Mouse (Mus musculus): ENCODE measurements around the gene Pkd1l1. TPM values are rescaled to one million over a fixed set of nuclear protein-coding genes. Genes with fewer than 3 reads are reported as not detected.
A peak's percentile ranks its signal among the peaks of the same experiment; 100 is the strongest.

Pkd1l1 gene
- polyA plus RNA-seq, 1 experiment from 2014 or later, result 0.45 TPM

- DNase-seq (no peak), ATAC-seq (ENCODE audit: low FRiP score, low TSS enrichment) (no peak)
- H3K9me3 ChIP-seq (ENCODE audit: control insufficient read depth, low read length), result no peaks in the 10 kb centered on the region
- H3K4me2 ChIP-seq (ENCODE audit: low read length), result no peak overlapping the region
- 91% methylated on average over 4 of the region's 4 CpGs for WGBS
- H3K4me1 ChIP-seq (ENCODE audit: control insufficient read depth, insufficient read depth, low read length), result no peaks in the 10 kb centered on the region
- no peaks in the 10 kb centered on the region for H3K27me3 ChIP-seq (ENCODE audit: control insufficient read depth, insufficient read depth, low read length)
- H3K27ac ChIP-seq (replicated peaks; ENCODE audit: low read depth, low read length), result no peak overlapping the region
- no peak overlapping the region for H3K4me3 ChIP-seq (replicated peaks; ENCODE audit: low read depth, low read length)
- H3K9ac ChIP-seq (replicated peaks; ENCODE audit: low read length), result no peak overlapping the region
- no peaks in the 10 kb centered on the region for H3K36me3 ChIP-seq (ENCODE audit: control insufficient read depth, insufficient read depth, low read length)
Measured at GRCm38 (mm10) chr11:8882793-8883192, 90.3 kb downstream of the Pkd1l1 start.

- Histone ChIP-seq H3K4me3 (replicated peaks; ENCODE audit: low read depth, low read length) (no peak overlapping the region), H3K4me2 (ENCODE audit: low read length) (no peak overlapping the region), H3K36me3 (ENCODE audit: control insufficient read depth, insufficient read depth, low read length) (no peaks in the 10 kb centered on the region), H3K4me1 (ENCODE audit: control insufficient read depth, insufficient read depth, low read length) (no peaks in the 10 kb centered on the region), H3K27ac (replicated peaks; ENCODE audit: low read depth, low read length) (no peak overlapping the region), H3K9ac (replicated peaks; ENCODE audit: low read length) (no peak overlapping the region), H3K9me3 (ENCODE audit: control insufficient read depth, low read length) (no peaks in the 10 kb centered on the region), H3K27me3 (ENCODE audit: control insufficient read depth, insufficient read depth, low read length) (no peaks in the 10 kb centered on the region)
- ATAC-seq (ENCODE audit: low FRiP score, low TSS enrichment) (no peak), DNase-seq (no peak)
- WGBS, result 60% methylated on average over 2 of the region's 2 CpGs
Measured at GRCm38 (mm10) chr11:8881521-8881920, 91.5 kb downstream of the Pkd1l1 start.

DNA sequence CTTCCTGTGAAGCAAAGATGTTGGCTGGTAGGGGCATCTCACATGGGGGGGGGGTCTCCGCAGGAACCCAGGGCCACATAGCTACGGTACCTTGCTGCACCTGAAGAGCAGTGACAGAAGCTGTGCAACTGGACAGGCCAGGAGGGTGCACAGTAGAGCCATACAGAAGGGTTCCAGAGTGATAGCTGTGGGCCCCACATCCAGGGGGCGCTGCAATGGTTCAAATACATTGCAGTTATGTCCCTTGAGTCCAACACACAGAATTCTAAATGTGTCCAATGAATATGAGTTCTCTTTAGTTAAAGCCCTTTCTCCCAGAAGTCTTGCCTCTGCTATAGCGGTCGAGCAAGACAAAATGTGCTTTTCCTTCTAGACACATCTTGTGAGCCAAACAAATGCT, 103.0 kb downstream of the Pkd1l1 start:
- H3K27ac ChIP-seq (replicated peaks; ENCODE audit: low read depth, low read length), result no peak overlapping the region
- H3K9me3 ChIP-seq (ENCODE audit: control insufficient read depth, low read length), result no peaks in the 10 kb centered on the region
- 94% methylated on average over 5 of the region's 5 CpGs for WGBS
- H3K36me3 ChIP-seq (ENCODE audit: control insufficient read depth, insufficient read depth, low read length), result no peaks in the 10 kb centered on the region
- H3K27me3 ChIP-seq (ENCODE audit: control insufficient read depth, insufficient read depth, low read length), result no peaks in the 10 kb centered on the region
- H3K9ac ChIP-seq (replicated peaks; ENCODE audit: low read length), result no peak overlapping the region
- ATAC-seq (ENCODE audit: low FRiP score, low TSS enrichment) (no peak), DNase-seq (no peak)
- no peaks in the 10 kb centered on the region for H3K4me1 ChIP-seq (ENCODE audit: control insufficient read depth, insufficient read depth, low read length)
- H3K4me2 ChIP-seq (ENCODE audit: low read length), result no peak overlapping the region
- no peak overlapping the region for H3K4me3 ChIP-seq (replicated peaks; ENCODE audit: low read depth, low read length)

- H3K9me3 ChIP-seq (ENCODE audit: control insufficient read depth, low read length), result no peaks in the 10 kb centered on the region
- ATAC-seq (ENCODE audit: low FRiP score, low TSS enrichment), result no peak
- H3K27me3 ChIP-seq (ENCODE audit: control insufficient read depth, insufficient read depth, low read length), result no peaks in the 10 kb centered on the region
- H3K36me3 ChIP-seq (ENCODE audit: control insufficient read depth, insufficient read depth, low read length), result no peaks in the 10 kb centered on the region
- no peaks in the 10 kb centered on the region for H3K4me1 ChIP-seq (ENCODE audit: control insufficient read depth, insufficient read depth, low read length)
- DNase-seq, result no peak
- no peak overlapping the region for H3K27ac ChIP-seq (replicated peaks; ENCODE audit: low read depth, low read length)
- H3K4me2 ChIP-seq (ENCODE audit: low read length), result no peak overlapping the region
- no peak overlapping the region for H3K9ac ChIP-seq (replicated peaks; ENCODE audit: low read length)
- WGBS, result 94% methylated on average over 7 of the region's 7 CpGs
- no peak overlapping the region for H3K4me3 ChIP-seq (replicated peaks; ENCODE audit: low read depth, low read length)
Measured at GRCm38 (mm10) chr11:8866021-8866420, 107.0 kb downstream of the Pkd1l1 start.

DNA sequence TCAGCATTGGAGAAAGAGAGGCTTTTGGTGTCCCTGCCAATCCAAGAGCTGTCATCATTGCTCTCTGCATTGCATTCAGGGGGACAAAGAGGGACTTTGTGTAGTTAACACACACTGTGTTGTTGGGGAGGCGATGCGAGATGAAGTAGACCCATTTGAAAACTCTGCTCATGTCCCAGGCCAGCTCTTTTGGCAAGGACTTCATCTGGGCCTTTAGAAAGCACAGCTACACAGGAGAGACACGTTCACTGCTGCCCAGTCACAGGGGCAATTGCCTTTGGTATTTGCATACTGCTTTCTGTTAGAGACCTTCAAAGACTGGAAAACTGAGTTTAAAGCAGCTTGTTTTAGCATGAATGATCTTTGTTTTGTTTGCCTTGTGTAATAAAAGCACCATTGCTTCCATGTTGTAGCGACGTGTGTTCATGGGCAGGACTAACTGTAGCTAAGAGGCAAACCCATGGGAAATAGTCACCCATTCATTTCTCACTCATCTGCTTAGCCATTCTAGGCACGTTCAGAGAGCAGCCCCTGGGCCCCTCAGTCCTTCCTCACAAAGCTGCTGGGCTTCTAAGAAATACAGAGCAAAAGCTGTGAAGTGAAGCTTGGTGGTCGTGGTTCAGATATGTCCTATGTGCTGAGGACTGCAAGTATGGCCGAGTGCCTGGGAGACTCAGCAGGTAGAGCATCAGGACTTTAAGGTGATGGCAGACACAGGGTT, 109.0 kb downstream of the Pkd1l1 start:
- Histone ChIP-seq H3K9me3 (ENCODE audit: control insufficient read depth, low read length) (no peaks in the 10 kb centered on the region), H3K4me1 (ENCODE audit: control insufficient read depth, insufficient read depth, low read length) (no peaks in the 10 kb centered on the region), H3K27me3 (ENCODE audit: control insufficient read depth, insufficient read depth, low read length) (no peaks in the 10 kb centered on the region), H3K27ac (replicated peaks; ENCODE audit: low read depth, low read length) (no peak overlapping the region), H3K9ac (replicated peaks; ENCODE audit: low read length) (no peak overlapping the region), H3K36me3 (ENCODE audit: control insufficient read depth, insufficient read depth, low read length) (no peaks in the 10 kb centered on the region), H3K4me2 (ENCODE audit: low read length) (no peak overlapping the region), H3K4me3 (replicated peaks; ENCODE audit: low read depth, low read length) (no peak overlapping the region)
- WGBS, result 50% methylated on average over 8 of the region's 8 CpGs
- DNase-seq (peak; percentile 74), ATAC-seq (ENCODE audit: low FRiP score, low TSS enrichment) (peak; percentile 59)

DNA sequence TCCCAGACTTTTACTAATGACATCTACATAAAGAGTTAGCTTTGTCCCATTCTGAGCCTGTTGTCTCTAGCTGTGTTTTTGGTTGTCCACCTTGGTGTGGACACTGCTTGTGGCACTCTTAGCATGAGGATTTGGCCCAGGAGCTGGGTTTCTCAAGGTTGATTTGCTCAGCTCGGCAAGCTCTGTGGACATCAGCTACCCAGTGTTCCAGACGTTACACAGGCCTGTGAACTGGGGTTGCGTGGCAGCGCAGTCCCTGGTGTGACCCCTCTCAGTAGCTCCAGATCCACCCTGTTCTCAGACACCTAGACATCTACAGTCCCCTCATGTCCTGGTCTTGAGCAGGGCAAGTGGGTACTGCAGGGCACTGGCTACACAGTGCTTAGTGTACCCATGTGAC, 110.6 kb downstream of the Pkd1l1 start:
- H3K9ac ChIP-seq (replicated peaks; ENCODE audit: low read length), result no peak overlapping the region
- no peak overlapping the region for H3K4me3 ChIP-seq (replicated peaks; ENCODE audit: low read depth, low read length)
- H3K4me1 ChIP-seq (ENCODE audit: control insufficient read depth, insufficient read depth, low read length), result no peaks in the 10 kb centered on the region
- no peak overlapping the region for H3K4me2 ChIP-seq (ENCODE audit: low read length)
- H3K27ac ChIP-seq (replicated peaks; ENCODE audit: low read depth, low read length), result no peak overlapping the region
- WGBS, result 98% methylated on average over 4 of the region's 4 CpGs
- H3K27me3 ChIP-seq (ENCODE audit: control insufficient read depth, insufficient read depth, low read length), result no peaks in the 10 kb centered on the region
- H3K36me3 ChIP-seq (ENCODE audit: control insufficient read depth, insufficient read depth, low read length), result no peaks in the 10 kb centered on the region
- no peaks in the 10 kb centered on the region for H3K9me3 ChIP-seq (ENCODE audit: control insufficient read depth, low read length)
- ATAC-seq (ENCODE audit: low FRiP score, low TSS enrichment) (no peak), DNase-seq (no peak)

DNA sequence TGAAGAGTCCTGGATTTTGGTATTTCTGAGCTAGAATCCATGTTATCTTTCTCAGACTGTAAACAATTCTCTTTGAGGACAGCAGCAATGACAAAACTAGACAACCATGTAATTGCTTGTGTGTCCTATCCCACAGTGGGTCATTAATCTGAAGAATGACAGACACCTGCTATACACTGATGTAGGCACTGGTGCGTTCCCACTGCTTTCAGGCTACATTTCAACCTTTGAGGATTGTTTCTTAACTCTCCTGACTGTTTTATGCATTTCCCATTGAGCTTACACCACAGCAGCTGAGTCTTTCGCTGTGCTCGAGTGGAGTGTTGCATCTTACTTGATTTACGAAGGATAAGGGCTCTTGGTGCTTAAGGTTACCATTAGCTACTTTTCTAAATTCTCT, 111.1 kb downstream of the Pkd1l1 start:
- ATAC-seq (ENCODE audit: low FRiP score, low TSS enrichment) (no peak), DNase-seq (no peak)
- Histone ChIP-seq H3K27me3 (ENCODE audit: control insufficient read depth, insufficient read depth, low read length) (no peaks in the 10 kb centered on the region), H3K4me1 (ENCODE audit: control insufficient read depth, insufficient read depth, low read length) (no peaks in the 10 kb centered on the region), H3K36me3 (ENCODE audit: control insufficient read depth, insufficient read depth, low read length) (no peaks in the 10 kb centered on the region), H3K4me2 (ENCODE audit: low read length) (no peak overlapping the region), H3K27ac (replicated peaks; ENCODE audit: low read depth, low read length) (no peak overlapping the region), H3K4me3 (replicated peaks; ENCODE audit: low read depth, low read length) (no peak overlapping the region), H3K9ac (replicated peaks; ENCODE audit: low read length) (no peak overlapping the region), H3K9me3 (ENCODE audit: control insufficient read depth, low read length) (no peaks in the 10 kb centered on the region)
- 52% methylated on average over 4 of the region's 4 CpGs for WGBS

DNA sequence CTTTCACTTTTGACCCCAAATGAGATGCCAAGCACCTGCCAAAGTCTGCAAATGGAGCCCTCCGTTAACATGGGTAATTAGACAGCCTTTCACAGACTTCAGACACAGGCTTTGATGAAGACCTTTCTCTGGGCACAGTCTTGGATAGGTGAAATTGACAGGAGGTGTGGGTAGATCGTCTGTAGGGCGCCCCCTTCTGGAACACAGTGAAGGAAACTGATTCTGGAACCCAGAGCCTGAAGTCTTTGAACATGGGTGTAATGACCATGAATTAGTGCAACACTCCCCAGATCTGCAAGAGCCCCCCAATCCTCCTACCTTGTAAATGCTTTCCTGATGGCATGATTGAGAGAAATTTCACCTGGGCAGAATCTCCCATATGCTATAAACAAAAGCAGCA, 112.2 kb downstream of the Pkd1l1 start:
- ATAC-seq (ENCODE audit: low FRiP score, low TSS enrichment) (no peak), DNase-seq (no peak)
- no peaks in the 10 kb centered on the region for H3K36me3 ChIP-seq (ENCODE audit: control insufficient read depth, insufficient read depth, low read length)
- H3K4me2 ChIP-seq (ENCODE audit: low read length), result no peak overlapping the region
- no peak overlapping the region for H3K27ac ChIP-seq (replicated peaks; ENCODE audit: low read depth, low read length)
- H3K9me3 ChIP-seq (ENCODE audit: control insufficient read depth, low read length), result no peaks in the 10 kb centered on the region
- H3K4me1 ChIP-seq (ENCODE audit: control insufficient read depth, insufficient read depth, low read length), result no peaks in the 10 kb centered on the region
- H3K27me3 ChIP-seq (ENCODE audit: control insufficient read depth, insufficient read depth, low read length), result no peaks in the 10 kb centered on the region
- 17% methylated on average over 3 of the region's 3 CpGs for WGBS
- no peak overlapping the region for H3K9ac ChIP-seq (replicated peaks; ENCODE audit: low read length)
- no peak overlapping the region for H3K4me3 ChIP-seq (replicated peaks; ENCODE audit: low read depth, low read length)

DNA sequence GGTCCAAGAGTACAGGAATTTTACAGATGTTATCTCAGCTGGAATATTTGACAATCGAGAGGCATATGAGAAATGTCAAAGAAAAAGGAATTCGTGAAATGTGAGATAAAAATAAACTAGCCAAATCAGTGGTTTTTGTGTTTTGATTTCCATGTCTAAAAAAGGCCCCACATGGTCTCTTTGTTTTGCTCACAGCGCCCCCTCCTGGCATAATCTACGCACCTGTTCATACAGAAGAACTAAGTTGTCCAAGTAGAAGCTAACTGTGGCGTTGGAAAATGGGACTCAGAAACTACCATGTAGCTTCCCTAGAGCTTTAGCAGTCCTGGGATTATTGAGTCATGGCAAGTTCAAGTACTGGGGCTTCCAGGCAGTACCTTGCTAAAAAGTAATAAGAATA, 113.2 kb downstream of the Pkd1l1 start:
- Histone ChIP-seq H3K27me3 (ENCODE audit: control insufficient read depth, insufficient read depth, low read length) (no peaks in the 10 kb centered on the region), H3K4me1 (ENCODE audit: control insufficient read depth, insufficient read depth, low read length) (no peaks in the 10 kb centered on the region), H3K36me3 (ENCODE audit: control insufficient read depth, insufficient read depth, low read length) (no peaks in the 10 kb centered on the region), H3K4me3 (replicated peaks; ENCODE audit: low read depth, low read length) (no peak overlapping the region), H3K27ac (replicated peaks; ENCODE audit: low read depth, low read length) (no peak overlapping the region), H3K9me3 (ENCODE audit: control insufficient read depth, low read length) (no peaks in the 10 kb centered on the region), H3K4me2 (ENCODE audit: low read length) (no peak overlapping the region), H3K9ac (replicated peaks; ENCODE audit: low read length) (no peak overlapping the region)
- 29% methylated on average over 5 of the region's 5 CpGs for WGBS
- DNase-seq (peak; percentile 62), ATAC-seq (ENCODE audit: low FRiP score, low TSS enrichment) (no peak)
